Mouse (Mus musculus): ENCODE measurements around the gene Fkbp10. TPM values are rescaled to one million over a fixed set of nuclear protein-coding genes. Genes with fewer than 3 reads are reported as not detected.

Gene Fkbp10
- total and polyA plus RNA-seq, 2 experiments from 2014 or later, result 95.9 to 114 TPM

- peaks cover 96% of the 10 kb centered on the region for H3K36me3 ChIP-seq (replicated peaks; ENCODE audit: control insufficient read depth, insufficient read depth, low read length)
- H3K9me3 ChIP-seq (replicated peaks; ENCODE audit: control insufficient read depth, low read length), result no peaks in the 10 kb centered on the region
- H3K4me3 ChIP-seq (ENCODE audit: low read depth, low read length), result no peak overlapping the region
- peak; percentile 38; the same call in 1 of the 2 replicates for ATAC-seq (ENCODE audit: insufficient read depth, low read depth)
- DNase-seq (ENCODE audit: low spot score), result no peak
- TF ChIP-seq CTCF (IDR thresholded peaks at IDR 0.05; ENCODE audit: low read depth) (no peak), EP300 (IDR thresholded peaks at IDR 0.05; ENCODE audit: low read depth) (no peak)
- peak overlapping the region; percentile 45; the same call in 1 of the 2 replicates for H3K27ac ChIP-seq (ENCODE audit: low read depth)
- no peaks in the 10 kb centered on the region for H3K4me1 ChIP-seq (ENCODE audit: control insufficient read depth, insufficient read depth)
- 62% methylated on average over 4 of the region's 4 CpGs for WGBS
- H3K9ac ChIP-seq (replicated peaks; ENCODE audit: low read depth, low read length), result no peak overlapping the region
- no peaks in the 10 kb centered on the region for H3K27me3 ChIP-seq (ENCODE audit: control insufficient read depth, insufficient read depth, low read length)
- no peak overlapping the region for H3K4me2 ChIP-seq (ENCODE audit: low read depth, low read length)
These were observed 39.5 kb upstream of the Fkbp10 start for GRCm38 (mm10) chr11:100376005-100376404.

GRCm38 (mm10) chr11:100376746-100377389 lies 38.6 kb upstream of the Fkbp10 start:
- Histone ChIP-seq H3K27me3 (ENCODE audit: control insufficient read depth, insufficient read depth, low read length) (no peaks in the 10 kb centered on the region), H3K4me3 (ENCODE audit: low read depth, low read length) (no peak overlapping the region), H3K4me1 (ENCODE audit: control insufficient read depth, insufficient read depth) (no peaks in the 10 kb centered on the region), H3K9me3 (replicated peaks; ENCODE audit: control insufficient read depth, low read length) (no peaks in the 10 kb centered on the region), H3K36me3 (replicated peaks; ENCODE audit: control insufficient read depth, insufficient read depth, low read length) (peaks cover 94% of the 10 kb centered on the region), H3K9ac (replicated peaks; ENCODE audit: low read depth, low read length) (no peak overlapping the region), H3K27ac (ENCODE audit: low read depth) (peak overlapping the region; percentile 45), H3K4me2 (ENCODE audit: low read depth, low read length) (no peak overlapping the region)
- 89% methylated on average over 21 of the region's 21 CpGs for WGBS
- DNase-seq (ENCODE audit: low spot score), result no peak
- TF ChIP-seq EP300 (IDR thresholded peaks at IDR 0.05; ENCODE audit: low read depth), result no peak
- TF ChIP-seq CTCF (IDR thresholded peaks at IDR 0.05; ENCODE audit: low read depth), result no peak
- no peak for ATAC-seq (ENCODE audit: insufficient read depth, low read depth)

DNA sequence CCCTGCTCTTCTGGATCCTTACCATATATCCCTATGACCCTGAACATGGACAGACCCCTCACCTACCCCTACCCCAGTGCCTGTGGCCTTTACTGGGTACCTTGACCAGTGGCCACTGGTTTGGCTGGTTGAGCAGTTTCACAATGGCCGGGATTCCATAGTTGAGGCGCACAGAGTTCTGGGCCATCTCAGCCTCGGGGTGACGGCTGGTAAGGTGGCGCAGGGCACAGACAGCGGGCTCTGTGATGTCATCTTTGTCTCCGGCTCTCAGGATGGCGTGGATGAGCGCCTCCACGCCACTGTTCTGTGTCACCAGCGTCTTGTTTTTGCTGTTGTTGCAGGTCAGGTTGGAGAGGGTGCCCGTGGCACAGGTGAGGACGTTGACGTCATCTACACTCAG lies 37.5 kb upstream of the Fkbp10 start:
- TF ChIP-seq CTCF (IDR thresholded peaks at IDR 0.05; ENCODE audit: low read depth) (no peak), EP300 (IDR thresholded peaks at IDR 0.05; ENCODE audit: low read depth) (no peak)
- Histone ChIP-seq H3K27me3 (ENCODE audit: control insufficient read depth, insufficient read depth, low read length) (no peaks in the 10 kb centered on the region), H3K27ac (ENCODE audit: low read depth) (no peak overlapping the region), H3K36me3 (replicated peaks; ENCODE audit: control insufficient read depth, insufficient read depth, low read length) (peaks cover 93% of the 10 kb centered on the region), H3K4me3 (ENCODE audit: low read depth, low read length) (no peak overlapping the region), H3K4me1 (ENCODE audit: control insufficient read depth, insufficient read depth) (no peaks in the 10 kb centered on the region), H3K4me2 (ENCODE audit: low read depth, low read length) (no peak overlapping the region), H3K9me3 (replicated peaks; ENCODE audit: control insufficient read depth, low read length) (no peaks in the 10 kb centered on the region), H3K9ac (replicated peaks; ENCODE audit: low read depth, low read length) (no peak overlapping the region)
- WGBS, result 93% methylated on average over 14 of the region's 14 CpGs
- no peak for DNase-seq (ENCODE audit: low spot score)
- no peak for ATAC-seq (ENCODE audit: insufficient read depth, low read depth)

- 89% methylated on average over 5 of the region's 5 CpGs for WGBS
- TF ChIP-seq CTCF (IDR thresholded peaks at IDR 0.05; ENCODE audit: low read depth) (no peak), EP300 (IDR thresholded peaks at IDR 0.05; ENCODE audit: low read depth) (no peak)
- no peak overlapping the region for H3K4me3 ChIP-seq (ENCODE audit: low read depth, low read length)
- no peak for DNase-seq (ENCODE audit: low spot score)
- no peaks in the 10 kb centered on the region for H3K9me3 ChIP-seq (replicated peaks; ENCODE audit: control insufficient read depth, low read length)
- no peak overlapping the region for H3K27ac ChIP-seq (ENCODE audit: low read depth)
- no peaks in the 10 kb centered on the region for H3K4me1 ChIP-seq (ENCODE audit: control insufficient read depth, insufficient read depth)
- no peak overlapping the region for H3K9ac ChIP-seq (replicated peaks; ENCODE audit: low read depth, low read length)
- no peak for ATAC-seq (ENCODE audit: insufficient read depth, low read depth)
- H3K27me3 ChIP-seq (ENCODE audit: control insufficient read depth, insufficient read depth, low read length), result no peaks in the 10 kb centered on the region
- no peak overlapping the region for H3K4me2 ChIP-seq (ENCODE audit: low read depth, low read length)
- H3K36me3 ChIP-seq (replicated peaks; ENCODE audit: control insufficient read depth, insufficient read depth, low read length), result peaks cover 93% of the 10 kb centered on the region
These were observed 37.1 kb upstream of the Fkbp10 start for GRCm38 (mm10) chr11:100378446-100378845.

GRCm38 (mm10) chr11:100379311-100379710 lies 36.2 kb upstream of the Fkbp10 start:
- Histone ChIP-seq H3K27me3 (ENCODE audit: control insufficient read depth, insufficient read depth, low read length) (no peaks in the 10 kb centered on the region), H3K9ac (replicated peaks; ENCODE audit: low read depth, low read length) (no peak overlapping the region), H3K36me3 (replicated peaks; ENCODE audit: control insufficient read depth, insufficient read depth, low read length) (peaks cover 93% of the 10 kb centered on the region), H3K4me2 (ENCODE audit: low read depth, low read length) (no peak overlapping the region), H3K9me3 (replicated peaks; ENCODE audit: control insufficient read depth, low read length) (no peaks in the 10 kb centered on the region), H3K27ac (ENCODE audit: low read depth) (no peak overlapping the region), H3K4me1 (ENCODE audit: control insufficient read depth, insufficient read depth) (no peaks in the 10 kb centered on the region), H3K4me3 (ENCODE audit: low read depth, low read length) (no peak overlapping the region)
- DNase-seq (ENCODE audit: low spot score) (no peak), ATAC-seq (ENCODE audit: insufficient read depth, low read depth) (no peak)
- TF ChIP-seq EP300 (IDR thresholded peaks at IDR 0.05; ENCODE audit: low read depth) (no peak), CTCF (IDR thresholded peaks at IDR 0.05; ENCODE audit: low read depth) (no peak)
- WGBS, result 84% methylated on average over 4 of the region's 4 CpGs

GRCm38 (mm10) chr11:100382682-100383081 lies 32.8 kb upstream of the Fkbp10 start:
- Histone ChIP-seq H3K27me3 (ENCODE audit: control insufficient read depth, insufficient read depth, low read length) (no peaks in the 10 kb centered on the region), H3K4me2 (ENCODE audit: low read depth, low read length) (no peak overlapping the region), H3K9ac (replicated peaks; ENCODE audit: low read depth, low read length) (no peak overlapping the region), H3K9me3 (replicated peaks; ENCODE audit: control insufficient read depth, low read length) (no peaks in the 10 kb centered on the region), H3K36me3 (replicated peaks; ENCODE audit: control insufficient read depth, insufficient read depth, low read length) (peaks cover 81% of the 10 kb centered on the region), H3K4me3 (ENCODE audit: low read depth, low read length) (no peak overlapping the region), H3K27ac (ENCODE audit: low read depth) (no peak overlapping the region), H3K4me1 (ENCODE audit: control insufficient read depth, insufficient read depth) (peaks cover 13% of the 10 kb centered on the region)
- TF ChIP-seq CTCF (IDR thresholded peaks at IDR 0.05; ENCODE audit: low read depth), result no peak
- no peak for TF ChIP-seq EP300 (IDR thresholded peaks at IDR 0.05; ENCODE audit: low read depth)
- no peak for DNase-seq (ENCODE audit: low spot score)
- 80% methylated on average over 5 of the region's 6 CpGs for WGBS
- ATAC-seq (ENCODE audit: insufficient read depth, low read depth), result no peak

Data from heart, postnatal 0 days (tissue).